Mouse (Mus musculus) layer of hippocampus, postnatal 36 days (tissue): ENCODE measurements around the gene Pds5a. TPM values are rescaled to one million over a fixed set of nuclear protein-coding genes. Genes with fewer than 3 reads are reported as not detected.
"Not testable (repeated sequence)": the region's sequence is repeated elsewhere in the genome, so short reads cannot be mapped to it uniquely, and the experiment has no call there.

Experiments
- DNase-seq, 2 experiments: peaks; one replicate each; pipeline ENCODE4 v3.0.0; 2022
- total RNA-seq, 2 experiments: library from RNA; stranded (reverse); gene quantifications; 2 replicates each; pipeline ENCODE4 v1.2.3; 2021

The Pds5a gene
- total RNA-seq, result 10 to 100 TPM; 86.5 to 91.9 TPM

DNA sequence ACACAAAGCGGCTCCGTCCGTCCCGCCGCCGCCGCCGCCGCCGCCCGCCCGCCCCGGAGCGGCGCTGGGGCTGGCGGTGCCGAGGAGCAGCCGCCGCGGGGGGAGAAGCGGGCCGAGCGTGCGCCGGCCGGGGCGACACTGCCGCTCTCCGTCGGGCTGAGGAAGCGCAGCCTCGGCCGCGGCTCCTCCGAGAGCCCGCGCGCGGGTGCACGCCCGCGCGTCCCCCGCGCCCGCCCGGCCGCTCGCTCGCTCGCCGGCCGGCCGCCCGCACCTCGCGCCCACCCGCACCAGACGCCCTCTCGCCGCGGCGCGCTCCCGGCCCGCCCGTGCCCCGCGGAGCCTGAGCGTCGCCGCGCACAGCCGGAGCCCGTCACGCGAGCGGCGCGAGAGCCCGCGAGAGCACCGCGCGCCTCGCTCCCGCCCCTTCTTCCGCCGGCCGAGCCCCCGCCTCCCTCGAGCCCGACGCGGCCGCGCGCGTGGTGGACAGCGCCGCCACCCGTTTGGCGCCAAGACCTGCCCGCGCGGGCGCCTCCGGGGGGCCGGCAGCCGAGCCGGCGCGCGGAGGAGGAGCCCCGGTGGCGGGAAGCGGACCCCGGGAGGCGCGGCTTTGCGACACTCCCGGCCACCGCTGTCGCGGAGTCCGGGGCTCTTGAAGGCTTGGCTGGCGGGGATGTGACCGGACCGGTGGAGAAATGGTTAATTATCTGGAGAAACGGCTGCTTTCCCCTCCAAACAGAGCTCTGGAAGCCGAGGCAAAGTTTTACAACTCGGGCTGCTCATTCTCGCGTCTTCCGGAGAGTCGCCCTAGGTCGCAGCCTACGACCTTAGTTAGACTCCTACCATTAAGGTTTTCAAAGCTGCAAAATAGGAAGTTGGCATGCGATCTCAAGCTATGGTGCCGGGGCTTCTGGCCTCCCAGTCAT, at the start of gene Pds5a:
Gene Pds5a, minus strand, starts transcription at position 438 of the 923 bp plus-strand sequence.
- DNase-seq, result peak; percentile 80 to 81

GRCm38 (mm10) chr5:65746908-65747307, 48.8 kb upstream of the Pds5a start:
- no peak for DNase-seq

GRCm38 (mm10) chr5:65739366-65739765, 41.3 kb upstream of the Pds5a start:
- no peak for DNase-seq

GRCm38 (mm10) chr5:65735601-65736000, 37.5 kb upstream of the Pds5a start:
- no peak for DNase-seq

- DNase-seq, result no peak
Measured at GRCm38 (mm10) chr5:65731173-65732007, 33.3 kb upstream of the Pds5a start.

GRCm38 (mm10) chr5:65724311-65725054, 26.4 kb upstream of the Pds5a start:
- peak; percentile 22 to 36 for DNase-seq

- no peak for DNase-seq
Measured at GRCm38 (mm10) chr5:65718368-65718767, 20.3 kb upstream of the Pds5a start.

GRCm38 (mm10) chr5:65717903-65718211, 19.8 kb upstream of the Pds5a start:
- DNase-seq, result not testable (repeated sequence)

DNA sequence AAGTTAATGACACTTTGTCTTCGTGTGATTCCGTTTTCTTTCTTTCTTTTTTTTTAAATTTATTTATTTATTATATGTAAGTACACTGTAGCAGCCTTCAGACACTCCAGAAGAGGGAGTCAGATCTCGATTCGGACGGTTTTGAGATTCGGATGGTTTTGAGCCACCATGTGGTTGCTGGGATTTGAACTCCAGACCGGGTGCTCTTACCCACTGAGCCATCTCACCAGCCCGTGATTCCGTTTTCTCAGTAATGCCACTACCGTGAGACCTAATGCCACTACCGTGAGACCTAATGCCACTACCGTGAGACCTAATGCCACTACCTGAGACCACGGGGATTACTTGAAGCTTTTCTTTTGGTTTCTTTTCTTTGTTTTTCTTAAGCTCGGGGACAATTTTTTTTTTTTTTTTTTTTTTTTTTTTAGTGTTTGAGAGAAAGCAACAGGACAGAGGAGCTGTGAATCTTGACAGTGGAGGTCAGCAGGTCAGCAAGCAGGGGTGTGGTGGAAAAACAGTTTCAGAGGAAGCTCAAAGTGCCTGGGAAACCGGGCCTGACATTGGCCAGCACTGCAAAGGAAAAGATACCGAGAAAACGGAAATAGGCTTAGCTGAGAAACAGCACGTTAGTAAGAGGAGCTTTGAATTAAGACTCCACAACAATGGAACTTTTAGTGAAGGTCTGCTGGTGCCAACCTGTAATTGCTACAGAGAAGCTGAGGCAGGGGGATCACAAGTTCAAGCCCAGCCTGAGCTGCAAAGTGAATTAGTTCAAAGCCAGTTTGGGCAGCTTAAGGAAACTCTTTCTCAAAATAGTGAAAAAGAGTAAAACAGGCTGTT, 19.2 kb upstream of the Pds5a start:
- no peak for DNase-seq

- no peak for DNase-seq
Measured at GRCm38 (mm10) chr5:65715084-65715483, 17.0 kb upstream of the Pds5a start.

DNA sequence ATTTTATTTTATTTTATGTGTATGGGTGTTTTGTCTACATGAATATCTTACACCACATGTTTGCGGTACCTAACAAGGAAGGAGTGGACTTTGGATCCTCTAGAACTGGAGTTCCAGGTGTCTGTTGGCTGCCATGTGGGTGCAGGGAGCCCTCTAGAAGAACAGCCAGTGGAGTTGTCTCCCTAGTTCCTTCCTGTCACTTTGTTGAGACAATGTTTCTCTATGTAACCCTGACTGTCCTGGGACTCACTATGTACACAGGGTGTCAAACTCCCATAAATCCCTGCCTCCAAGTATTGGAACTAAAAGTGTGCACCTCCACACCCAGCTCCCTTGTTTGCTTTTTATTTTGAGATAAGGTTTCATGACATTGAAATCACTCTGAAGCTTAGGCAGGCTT, 13.4 kb upstream of the Pds5a start:
- no peak for DNase-seq

GRCm38 (mm10) chr5:65710267-65710666, 12.2 kb upstream of the Pds5a start:
- DNase-seq, result no peak

- no peak for DNase-seq
Measured at GRCm38 (mm10) chr5:65706979-65707378, 8.9 kb upstream of the Pds5a start.

DNA sequence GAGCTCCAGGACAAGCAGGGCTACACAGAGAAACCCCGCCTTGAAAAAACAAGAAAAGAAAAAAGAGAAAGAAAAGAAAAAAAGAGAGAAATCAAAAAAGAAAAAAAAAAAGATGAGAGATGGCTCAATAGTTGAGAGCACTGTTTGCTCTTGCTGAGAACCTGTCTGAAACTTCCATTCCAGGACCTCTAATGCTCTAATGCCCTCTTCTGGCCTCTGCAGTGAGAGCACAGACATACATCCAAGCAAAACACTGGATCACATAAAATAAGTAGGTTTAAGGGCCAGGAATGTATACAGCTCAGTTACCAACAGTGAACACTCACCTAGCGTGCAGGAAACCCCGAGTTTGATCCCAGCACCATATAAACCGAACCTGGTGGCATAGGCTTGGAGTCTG, 8.1 kb upstream of the Pds5a start:
- DNase-seq, result no peak

DNA sequence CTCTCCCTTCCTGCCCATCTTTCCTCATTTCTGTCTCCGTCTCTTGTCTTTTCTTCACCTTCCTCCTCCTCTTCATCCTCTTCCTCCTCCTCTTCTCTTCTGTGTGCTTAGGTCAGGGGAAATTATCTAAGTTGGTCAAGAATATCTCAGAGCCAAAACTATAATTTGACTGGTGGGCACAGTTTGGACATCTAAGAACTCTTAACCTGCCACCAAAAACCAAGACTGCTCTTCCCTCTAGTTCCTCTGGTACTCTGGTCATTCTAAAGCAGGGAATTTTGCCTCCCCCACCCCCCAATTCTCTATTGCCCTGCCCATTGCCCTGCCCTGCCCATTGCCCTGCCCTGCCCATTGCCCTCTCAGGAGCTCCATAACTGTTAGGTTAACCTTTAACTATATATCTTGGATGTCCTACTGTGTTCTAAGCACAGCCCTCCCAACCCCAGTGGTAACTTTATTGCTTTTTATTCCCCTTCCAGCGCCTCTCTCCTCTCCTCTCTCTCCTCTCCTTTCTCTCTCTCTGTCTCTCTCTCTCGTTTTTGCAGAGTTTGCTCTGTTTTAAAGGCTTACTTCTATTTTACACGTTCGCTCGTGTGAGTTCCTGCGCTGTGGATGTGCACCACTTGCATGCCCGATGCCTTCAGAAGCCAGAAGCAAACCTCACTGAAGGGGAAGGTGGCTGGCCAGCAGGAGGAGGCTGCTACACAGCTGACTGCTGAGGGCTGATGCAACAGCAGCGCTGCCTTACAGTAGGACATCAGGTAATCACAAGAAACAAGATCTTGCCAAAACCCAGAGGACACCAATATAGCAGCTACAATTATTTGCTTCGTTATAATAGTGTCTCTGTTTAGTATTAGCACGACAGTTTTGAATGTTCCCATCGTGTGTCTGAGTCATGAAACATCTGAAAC, 6.9 kb upstream of the Pds5a start:
- DNase-seq, result no peak

DNA sequence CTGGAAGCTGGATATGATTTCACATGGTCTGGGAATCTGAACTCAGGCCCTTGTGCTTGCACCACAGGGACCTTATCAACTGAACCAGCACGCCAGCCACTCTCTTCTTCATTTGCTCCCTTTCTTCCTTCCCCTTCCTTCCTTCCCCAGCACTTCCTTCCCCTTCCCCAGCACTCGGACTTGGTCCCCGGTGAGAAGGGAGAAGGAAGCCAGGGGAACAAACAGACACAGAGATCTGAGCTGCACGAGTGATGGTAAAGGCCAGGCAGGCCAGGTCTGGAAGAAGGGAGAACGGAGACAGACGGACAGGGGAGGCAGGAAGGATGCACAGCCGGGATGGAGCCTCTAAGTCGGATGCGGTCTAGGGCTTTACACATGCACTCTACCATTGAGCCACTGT, 5.2 kb upstream of the Pds5a start:
- DNase-seq, result no peak

DNA sequence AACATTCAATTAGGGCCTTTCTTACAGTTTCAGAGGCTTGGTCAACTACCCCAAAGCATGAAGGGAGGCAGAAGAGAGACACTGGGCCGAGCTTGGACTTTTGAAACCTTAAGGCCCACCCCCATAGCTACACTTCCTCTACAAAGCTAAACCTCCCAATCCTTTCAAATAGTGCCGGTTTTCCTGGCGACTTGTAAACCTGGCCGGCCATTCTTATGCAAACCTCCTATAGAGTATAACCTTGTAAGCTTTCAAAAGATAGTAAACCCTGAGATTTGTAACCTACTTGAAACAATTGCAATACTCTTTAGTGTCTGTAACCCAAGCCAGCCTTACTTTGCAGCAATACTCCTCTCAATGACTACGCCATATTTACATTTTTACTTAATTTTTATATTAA, 2.0 kb upstream of the Pds5a start:
- no peak for DNase-seq

DNA sequence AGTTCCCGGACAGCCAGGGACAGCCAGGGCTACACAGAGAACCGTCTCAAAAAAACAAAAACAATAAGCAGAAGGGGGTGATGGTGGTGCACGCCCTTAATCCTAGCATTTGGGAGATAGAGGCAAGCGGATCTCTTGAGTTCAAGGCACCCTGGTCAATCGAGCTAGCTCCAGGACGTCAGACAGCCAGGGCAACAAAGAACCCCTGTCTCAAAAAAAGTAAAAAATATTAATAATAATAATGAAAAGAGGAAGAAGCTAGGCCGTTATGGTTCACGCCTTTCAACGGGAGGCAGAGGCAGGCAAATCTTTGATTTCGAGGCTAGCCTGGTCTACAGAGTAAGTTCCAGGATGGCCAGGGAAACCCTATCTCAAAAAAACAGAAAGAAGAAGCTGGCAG, 1.1 kb upstream of the Pds5a start:
- no peak for DNase-seq

DNA sequence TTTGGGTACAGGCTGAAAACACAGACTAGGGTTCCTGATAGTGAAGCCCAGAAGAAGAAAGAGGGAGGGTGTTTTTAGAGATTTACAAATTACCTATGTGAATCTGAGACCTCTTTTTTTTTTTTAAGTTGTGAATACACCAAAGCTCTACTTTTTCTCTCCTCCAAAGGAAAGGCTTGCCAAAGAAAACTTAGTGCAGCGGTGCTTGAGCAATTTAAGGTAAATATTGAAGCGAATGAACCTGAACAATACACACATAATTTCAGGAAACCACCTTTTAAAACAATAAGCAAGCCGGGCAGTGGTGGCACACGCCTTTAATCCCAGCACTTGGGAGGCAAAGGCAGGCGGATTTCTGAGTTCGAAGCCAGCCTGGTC, 675 bp upstream of the Pds5a start:
- DNase-seq, result no peak

GRCm38 (mm10) chr5:65697486-65697835, 612 bp downstream of the Pds5a start:
- peak; percentile 48 to 58 for DNase-seq
